Mouse (Mus musculus) erythroblast, embryonic 14.5 days (primary cell): ENCODE data around the gene Phactr2.

Source experiments
- GATA1 ChIP-seq: IDR thresholded peaks from 2 replicates; pipeline ENCODE4 v1.6.1; 2012; ENCODE audit warnings: low read length, inconsistent platforms, mixed read lengths
- TAL1 ChIP-seq: IDR thresholded peaks from 3 replicates; pipeline ENCODE4 v1.6.1; 2012; ENCODE audit warnings: low read length, inconsistent platforms, mixed read lengths

- TF ChIP-seq TAL1 (no peak), GATA1 (no peak)
These were observed 46.6 kb downstream of the Phactr2 start for GRCm38 (mm10) chr10:13427599-13427998.
